Mouse (Mus musculus): ENCODE data around the gene Pdxk. TPM values are rescaled to one million over a fixed set of nuclear protein-coding genes. Genes with fewer than 3 reads are reported as not detected.
"Not testable (repeated sequence)": the region's sequence is repeated elsewhere in the genome, so short reads cannot be mapped to it uniquely, and the experiment has no call there.

Pdxk gene
- 10 to 100 TPM in 1 of 2 experiments, 1 to 10 TPM in 1; 8.9 to 16.5 TPM for polyA plus RNA-seq (2017; shearing (Covaris generic))

GRCm38 (mm10) chr10:78464792-78465207 lies at the start of gene Pdxk:
Gene Pdxk (minus strand): TSS chr10:78464975.
- ATAC-seq, result peak; percentile 90

GRCm38 (mm10) chr10:78502986-78503733 lies 38.4 kb upstream of the Pdxk start:
- ATAC-seq, result no peak

- ATAC-seq, result peak; percentile 96
Observed at GRCm38 (mm10) chr10:78487431-78488086, 22.8 kb upstream of the Pdxk start.

GRCm38 (mm10) chr10:78486871-78487270 lies 22.1 kb upstream of the Pdxk start:
- ATAC-seq, result no peak

- ATAC-seq, result not testable (repeated sequence)
Observed at GRCm38 (mm10) chr10:78485369-78485768, 20.6 kb upstream of the Pdxk start.

- peak; percentile 90 for ATAC-seq
Observed at GRCm38 (mm10) chr10:78481928-78482499, 17.2 kb upstream of the Pdxk start.

- ATAC-seq, result peak; percentile 7
Observed at GRCm38 (mm10) chr10:78480954-78481927, 16.5 kb upstream of the Pdxk start.

- no peak for ATAC-seq
Observed at GRCm38 (mm10) chr10:78476821-78477220, 12.0 kb upstream of the Pdxk start.

GRCm38 (mm10) chr10:78474759-78475158 lies 10.0 kb upstream of the Pdxk start:
- no peak for ATAC-seq

- ATAC-seq, result no peak
Observed at GRCm38 (mm10) chr10:78473434-78473833, 8.7 kb upstream of the Pdxk start.

- no peak for ATAC-seq
Observed at GRCm38 (mm10) chr10:78472046-78472445, 7.3 kb upstream of the Pdxk start.

GRCm38 (mm10) chr10:78470582-78471313 lies 6.0 kb upstream of the Pdxk start:
- ATAC-seq, result no peak

- no peak for ATAC-seq
Observed at GRCm38 (mm10) chr10:78467761-78468310, 3.1 kb upstream of the Pdxk start.

GRCm38 (mm10) chr10:78466647-78467046 lies 1.9 kb upstream of the Pdxk start:
- ATAC-seq, result no peak

- ATAC-seq, result no peak
Observed at GRCm38 (mm10) chr10:78465472-78465871, 697 bp upstream of the Pdxk start.

GRCm38 (mm10) chr10:78464201-78464791 lies 479 bp downstream of the Pdxk start:
- ATAC-seq, result peak; percentile 21

- ATAC-seq, result no peak
Observed at GRCm38 (mm10) chr10:78463769-78464167, 1.0 kb downstream of the Pdxk start.

GRCm38 (mm10) chr10:78462945-78463768 lies 1.6 kb downstream of the Pdxk start:
- no peak for ATAC-seq

- ATAC-seq, result no peak
Observed at GRCm38 (mm10) chr10:78461767-78462166, 3.0 kb downstream of the Pdxk start.

GRCm38 (mm10) chr10:78460463-78460862 lies 4.3 kb downstream of the Pdxk start:
- ATAC-seq, result no peak
